Mouse (Mus musculus): ENCODE measurements around the gene Mapt. TPM values are rescaled to one million over a fixed set of nuclear protein-coding genes. Genes with fewer than 3 reads are reported as not detected.

The Mapt gene
- polyA plus RNA-seq, 1 experiment from 2014 or later = 0.85 TPM

DNA sequence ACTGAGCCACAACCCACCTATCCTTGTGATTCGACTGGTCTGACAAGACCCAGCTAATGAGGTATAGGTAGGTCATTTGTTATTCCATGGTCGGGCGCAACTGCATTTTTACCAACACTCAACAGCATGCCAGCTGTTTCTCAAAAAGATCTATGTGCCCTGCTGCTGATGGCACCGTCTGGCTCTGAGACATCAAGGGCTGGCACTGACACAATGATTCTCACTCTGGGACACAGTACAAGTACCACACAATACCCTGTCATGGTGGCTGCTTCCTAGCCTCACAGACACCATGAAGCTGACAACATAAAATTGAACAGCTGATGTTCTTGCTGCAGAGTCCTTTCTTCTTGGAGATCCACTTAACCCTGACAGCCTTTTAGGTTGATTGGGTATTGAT is 10.9 kb upstream of the Mapt start:
- Histone ChIP-seq H3K4me1 (ENCODE audit: control insufficient read depth in 2 of 2, insufficient read depth in 2 of 2, low read length in 2 of 2) (no peaks in the 10 kb centered on the region), H3K4me3 (ENCODE audit: control insufficient read depth in 1 of 2, insufficient read depth in 1 of 2, low read depth in 1 of 2, low read length in 2 of 2) (no peak overlapping the region), H3K4me2 (ENCODE audit: low read length) (no peak overlapping the region), H3K36me3 (ENCODE audit: control insufficient read depth, insufficient read depth, low read length) (no peaks in the 10 kb centered on the region), H3K9me3 (ENCODE audit: control insufficient read depth, low read length) (no peaks in the 10 kb centered on the region; the same call in 1 of the 2 replicates), H3K27me3 (ENCODE audit: control insufficient read depth, insufficient read depth, low read length) (no peaks in the 10 kb centered on the region), H3K9ac (ENCODE audit: low read length) (no peak overlapping the region), H3K27ac (replicated peaks in 1 of 2; ENCODE audit: control insufficient read depth in 1 of 2, insufficient read depth in 1 of 2, low read depth in 2 of 2, low read length in 2 of 2) (no peak overlapping the region)
- 73% methylated on average over 4 of the region's 4 CpGs for WGBS
- no peak for ATAC-seq (ENCODE audit: insufficient number of reproducible peaks, insufficient read depth, low FRiP score, low read depth)

DNA sequence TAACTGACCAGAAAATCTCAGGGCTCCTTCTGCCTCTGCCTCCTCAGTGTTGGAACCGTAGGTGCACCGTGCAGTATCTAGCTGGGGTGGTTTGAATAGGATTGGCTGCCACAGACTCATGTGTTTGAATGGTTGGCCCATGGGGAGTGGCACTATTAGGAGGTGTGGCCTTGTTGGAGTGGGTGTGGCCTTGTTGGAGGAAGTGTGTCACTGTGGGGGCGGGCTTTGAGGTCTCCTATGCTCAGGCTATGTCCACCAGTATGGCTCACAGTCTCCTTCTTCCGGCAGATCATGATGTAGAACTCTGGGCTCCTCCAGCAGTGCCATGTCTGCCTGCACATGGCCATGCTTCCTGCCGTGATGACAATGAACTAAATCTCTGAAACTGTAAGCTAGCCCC is 9.4 kb upstream of the Mapt start:
- H3K9me3 ChIP-seq (ENCODE audit: control insufficient read depth, low read length) = no peaks in the 10 kb centered on the region; the same call in 1 of the 2 replicates
- no peaks in the 10 kb centered on the region for H3K4me1 ChIP-seq (ENCODE audit: control insufficient read depth in 2 of 2, insufficient read depth in 2 of 2, low read length in 2 of 2)
- H3K36me3 ChIP-seq (ENCODE audit: control insufficient read depth, insufficient read depth, low read length) = no peaks in the 10 kb centered on the region
- no peak overlapping the region for H3K27ac ChIP-seq (replicated peaks in 1 of 2; ENCODE audit: control insufficient read depth in 1 of 2, insufficient read depth in 1 of 2, low read depth in 2 of 2, low read length in 2 of 2)
- no peak overlapping the region for H3K4me3 ChIP-seq (ENCODE audit: control insufficient read depth in 1 of 2, insufficient read depth in 1 of 2, low read depth in 1 of 2, low read length in 2 of 2)
- no peaks in the 10 kb centered on the region for H3K27me3 ChIP-seq (ENCODE audit: control insufficient read depth, insufficient read depth, low read length)
- 81% methylated on average over 5 of the region's 5 CpGs for WGBS
- no peak for ATAC-seq (ENCODE audit: insufficient number of reproducible peaks, insufficient read depth, low FRiP score, low read depth)
- no peak overlapping the region for H3K9ac ChIP-seq (ENCODE audit: low read length)
- H3K4me2 ChIP-seq (ENCODE audit: low read length) = no peak overlapping the region

DNA sequence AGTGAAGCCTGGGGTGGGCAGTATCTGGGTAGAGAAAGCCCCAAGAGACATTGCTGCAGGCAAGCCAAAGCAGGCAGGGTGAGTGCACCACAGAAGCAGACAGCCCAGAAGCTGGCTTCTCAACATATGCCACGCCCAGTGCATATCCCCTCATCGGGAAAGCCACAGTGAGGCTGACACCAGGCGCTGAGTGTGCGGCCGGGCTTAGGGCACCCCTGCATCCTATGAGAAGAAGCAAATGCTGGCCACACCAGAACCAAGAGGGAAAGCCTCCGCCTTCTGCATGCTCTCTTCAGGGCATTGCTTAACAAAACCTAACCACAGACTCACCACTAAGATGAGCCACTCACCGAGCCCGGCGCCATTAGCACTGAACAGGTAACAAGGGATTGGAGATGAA is 7.9 kb upstream of the Mapt start:
- no peaks in the 10 kb centered on the region for H3K27me3 ChIP-seq (ENCODE audit: control insufficient read depth, insufficient read depth, low read length)
- no peak for ATAC-seq (ENCODE audit: insufficient number of reproducible peaks, insufficient read depth, low FRiP score, low read depth)
- H3K9me3 ChIP-seq (ENCODE audit: control insufficient read depth, low read length) = no peaks in the 10 kb centered on the region; the same call in 1 of the 2 replicates
- no peak overlapping the region for H3K27ac ChIP-seq (replicated peaks in 1 of 2; ENCODE audit: control insufficient read depth in 1 of 2, insufficient read depth in 1 of 2, low read depth in 2 of 2, low read length in 2 of 2)
- H3K9ac ChIP-seq (ENCODE audit: low read length) = no peak overlapping the region
- no peaks in the 10 kb centered on the region for H3K4me1 ChIP-seq (ENCODE audit: control insufficient read depth in 2 of 2, insufficient read depth in 2 of 2, low read length in 2 of 2)
- no peak overlapping the region for H3K4me3 ChIP-seq (ENCODE audit: control insufficient read depth in 1 of 2, insufficient read depth in 1 of 2, low read depth in 1 of 2, low read length in 2 of 2)
- WGBS = 70% methylated on average over 9 of the region's 9 CpGs
- H3K4me2 ChIP-seq (ENCODE audit: low read length) = no peak overlapping the region
- no peaks in the 10 kb centered on the region for H3K36me3 ChIP-seq (ENCODE audit: control insufficient read depth, insufficient read depth, low read length)

DNA sequence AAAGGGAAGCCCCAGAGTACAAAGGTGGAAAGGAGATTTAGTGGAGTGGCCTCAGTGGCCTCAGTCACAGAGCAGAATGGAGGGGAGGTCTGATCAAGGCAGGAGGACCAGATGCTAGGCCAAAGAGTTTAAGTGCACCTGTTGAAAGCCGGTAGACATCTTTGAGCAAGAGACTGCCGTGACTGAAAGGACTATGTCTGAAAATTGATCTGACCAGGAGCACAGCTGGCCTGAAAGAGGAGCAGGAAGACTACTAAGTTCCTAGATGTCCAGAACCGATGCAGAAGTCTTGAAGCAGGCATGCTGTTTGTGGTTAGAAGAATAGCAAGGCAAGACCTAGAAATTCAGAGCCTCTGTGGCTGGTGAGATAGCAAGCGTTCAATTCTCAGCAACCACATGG is 1.8 kb upstream of the Mapt start:
- H3K9ac ChIP-seq (ENCODE audit: low read length) = no peak overlapping the region
- H3K4me1 ChIP-seq (ENCODE audit: control insufficient read depth in 2 of 2, insufficient read depth in 2 of 2, low read length in 2 of 2) = peaks cover 2 to 12% of the 10 kb centered on the region in 2 experiments; a peak in 3 of 4 replicates
- no peak overlapping the region for H3K27ac ChIP-seq (replicated peaks in 1 of 2; ENCODE audit: control insufficient read depth in 1 of 2, insufficient read depth in 1 of 2, low read depth in 2 of 2, low read length in 2 of 2)
- H3K4me3 ChIP-seq (ENCODE audit: control insufficient read depth in 1 of 2, insufficient read depth in 1 of 2, low read depth in 1 of 2, low read length in 2 of 2) = no peak overlapping the region
- H3K27me3 ChIP-seq (ENCODE audit: control insufficient read depth, insufficient read depth, low read length) = peaks cover 34% of the 10 kb centered on the region
- H3K9me3 ChIP-seq (ENCODE audit: control insufficient read depth, low read length) = no peaks in the 10 kb centered on the region; the same call in 1 of the 2 replicates
- H3K36me3 ChIP-seq (ENCODE audit: control insufficient read depth, insufficient read depth, low read length) = no peaks in the 10 kb centered on the region
- no peak for ATAC-seq (ENCODE audit: insufficient number of reproducible peaks, insufficient read depth, low FRiP score, low read depth)
- WGBS = 57% methylated on average over 4 of the region's 4 CpGs
- no peak overlapping the region for H3K4me2 ChIP-seq (ENCODE audit: low read length)

DNA sequence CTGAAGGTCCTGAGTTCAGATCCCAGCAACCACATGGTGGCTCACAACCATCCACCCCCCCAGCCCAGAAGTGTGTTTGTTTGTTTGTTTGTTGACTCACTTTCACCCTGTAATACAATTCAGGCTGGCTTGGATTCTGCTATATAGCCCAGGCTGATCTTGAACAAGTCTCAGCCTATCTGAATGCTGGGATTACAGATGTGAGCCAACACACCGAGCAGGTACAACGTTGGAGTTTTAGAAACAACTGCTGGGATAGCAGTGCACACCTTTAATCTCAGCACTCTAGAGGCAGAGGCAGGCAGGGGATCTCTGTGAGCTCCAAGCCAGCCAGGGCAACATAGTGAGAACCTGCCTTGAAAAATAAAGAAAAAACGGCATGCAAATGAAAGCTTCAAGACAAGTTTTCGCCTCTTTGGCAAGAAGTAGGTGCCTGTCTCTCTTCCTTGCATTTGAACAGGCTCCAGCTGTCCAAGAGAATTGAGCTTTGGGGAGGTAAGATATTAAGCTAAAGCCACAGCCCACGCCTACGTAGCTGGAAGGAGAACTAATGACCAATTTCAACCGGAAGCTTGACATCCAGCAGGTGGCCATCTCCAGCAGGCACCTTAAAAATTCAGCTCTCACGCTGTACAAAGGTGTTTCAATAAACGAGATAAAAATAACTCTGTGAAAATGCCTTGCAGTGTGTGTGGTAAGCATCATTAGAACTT is 968 bp upstream of the Mapt start:
- WGBS = 13% methylated on average over 9 of the region's 9 CpGs
- peak overlapping the region; percentile 79 for H3K9ac ChIP-seq (ENCODE audit: low read length)
- no peak for ATAC-seq (ENCODE audit: insufficient number of reproducible peaks, insufficient read depth, low FRiP score, low read depth)

DNA sequence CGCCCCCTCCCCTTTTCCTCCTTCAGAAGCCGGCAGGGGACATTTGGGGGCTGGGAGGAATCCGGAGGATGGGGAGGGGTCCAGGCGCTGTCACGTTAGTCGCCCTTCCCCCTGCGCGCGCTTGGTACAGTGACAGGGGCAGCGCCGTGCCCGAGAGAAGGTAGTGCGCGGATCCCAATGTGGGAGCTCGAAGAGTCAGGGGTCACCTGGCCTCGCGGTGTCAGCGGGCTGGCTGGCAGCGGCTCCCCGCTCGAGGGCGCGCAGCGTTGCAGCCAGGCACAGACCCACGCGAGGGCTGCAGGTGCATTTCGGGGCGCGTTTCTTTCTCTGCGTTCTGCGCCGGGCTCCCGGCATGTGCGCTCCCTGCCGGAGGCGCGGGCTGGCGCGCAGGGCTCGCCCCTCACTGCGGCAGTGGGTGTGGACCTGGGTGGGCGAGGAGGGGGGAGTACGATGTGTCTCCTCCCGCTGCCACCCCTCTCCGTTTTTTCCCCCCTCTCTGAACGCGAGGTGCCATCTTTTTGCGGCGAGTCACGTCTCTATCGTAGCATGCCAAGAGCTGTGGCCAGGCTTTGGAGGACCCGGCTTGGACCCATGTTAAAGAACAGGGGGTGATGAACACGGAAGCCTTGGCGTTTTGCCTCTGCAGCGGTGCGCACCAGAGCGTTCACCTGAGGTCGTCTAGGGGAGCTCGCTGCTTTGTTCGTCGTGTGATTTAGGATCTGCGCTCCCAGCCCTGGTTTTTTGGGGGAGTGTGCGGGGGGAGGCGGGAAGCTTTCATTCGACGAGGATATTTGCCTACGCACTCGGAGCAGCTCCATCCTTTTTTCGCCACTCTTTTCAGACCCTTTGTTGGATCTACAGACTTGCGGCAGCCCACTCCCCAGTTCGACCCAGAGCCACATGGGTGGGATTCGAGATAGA is 1.2 kb downstream of the Mapt start:
- Histone ChIP-seq H3K27ac (replicated peaks in 1 of 2; ENCODE audit: control insufficient read depth in 1 of 2, insufficient read depth in 1 of 2, low read depth in 2 of 2, low read length in 2 of 2) (no peak overlapping the region), H3K4me3 (ENCODE audit: control insufficient read depth in 1 of 2, insufficient read depth in 1 of 2, low read depth in 1 of 2, low read length in 2 of 2) (peak overlapping the region; percentile 72 to 78), H3K9ac (ENCODE audit: low read length) (peak overlapping the region; percentile 79), H3K27me3 (ENCODE audit: control insufficient read depth, insufficient read depth, low read length) (peaks cover 56% of the 10 kb centered on the region), H3K4me2 (ENCODE audit: low read length) (peak overlapping the region; percentile 93), H3K4me1 (ENCODE audit: control insufficient read depth in 2 of 2, insufficient read depth in 2 of 2, low read length in 2 of 2) (peaks cover 2 to 12% of the 10 kb centered on the region in 2 experiments; a peak in 3 of 4 replicates), H3K36me3 (ENCODE audit: control insufficient read depth, insufficient read depth, low read length) (no peaks in the 10 kb centered on the region), H3K9me3 (ENCODE audit: control insufficient read depth, low read length) (no peaks in the 10 kb centered on the region)
- no peak for ATAC-seq (ENCODE audit: insufficient number of reproducible peaks, insufficient read depth, low FRiP score, low read depth)
- WGBS = 1% methylated on average over 72 of the region's 72 CpGs

More for the DNA sequence above, 968 bp upstream of the Mapt start:
- Histone ChIP-seq H3K36me3 (ENCODE audit: control insufficient read depth, insufficient read depth, low read length) (no peaks in the 10 kb centered on the region), H3K4me2 (ENCODE audit: low read length) (peak overlapping the region; percentile 93), H3K27me3 (ENCODE audit: control insufficient read depth, insufficient read depth, low read length) (peaks cover 42% of the 10 kb centered on the region), H3K4me1 (ENCODE audit: control insufficient read depth in 2 of 2, insufficient read depth in 2 of 2, low read length in 2 of 2) (peaks cover 2 to 12% of the 10 kb centered on the region in 2 experiments; a peak in 3 of 4 replicates), H3K27ac (replicated peaks in 1 of 2; ENCODE audit: control insufficient read depth in 1 of 2, insufficient read depth in 1 of 2, low read depth in 2 of 2, low read length in 2 of 2) (no peak overlapping the region), H3K9me3 (ENCODE audit: control insufficient read depth, low read length) (no peaks in the 10 kb centered on the region), H3K4me3 (ENCODE audit: control insufficient read depth in 1 of 2, insufficient read depth in 1 of 2, low read depth in 1 of 2, low read length in 2 of 2) (peak overlapping the region in 1 of 2 experiments; percentile 72; a peak in 3 of 4 replicates)

DNA sequence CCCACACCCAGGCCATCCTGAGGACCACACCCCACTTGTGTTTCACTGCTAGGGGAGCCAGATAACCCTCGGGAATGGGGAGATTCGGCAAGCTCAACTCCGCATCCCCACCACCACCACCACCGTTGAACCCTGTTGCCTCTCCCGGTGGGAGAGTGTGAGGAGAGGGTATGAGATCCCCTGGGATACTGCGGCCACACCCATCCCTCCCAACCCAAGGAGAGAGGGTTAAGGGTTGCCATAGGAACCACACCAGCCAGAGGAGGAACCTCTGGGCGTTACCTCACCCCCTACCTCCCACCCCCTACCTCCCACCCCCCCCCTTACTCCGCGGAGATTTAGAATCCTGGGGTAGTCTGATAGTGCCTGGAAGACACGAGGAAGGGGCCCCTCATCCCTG is 1.9 kb downstream of the Mapt start:
- no peaks in the 10 kb centered on the region for H3K36me3 ChIP-seq (ENCODE audit: control insufficient read depth, insufficient read depth, low read length)
- H3K4me3 ChIP-seq (ENCODE audit: control insufficient read depth in 1 of 2, insufficient read depth in 1 of 2, low read depth in 1 of 2, low read length in 2 of 2) = 0 out of 4 replicates have a peak overlapping the region, but pooled peaks of 1 of the 2 experiments have one; percentile 72
- H3K27me3 ChIP-seq (ENCODE audit: control insufficient read depth, insufficient read depth, low read length) = peaks cover 56% of the 10 kb centered on the region
- ATAC-seq (ENCODE audit: insufficient number of reproducible peaks, insufficient read depth, low FRiP score, low read depth) = no peak
- no peak overlapping the region for H3K27ac ChIP-seq (replicated peaks in 1 of 2; ENCODE audit: control insufficient read depth in 1 of 2, insufficient read depth in 1 of 2, low read depth in 2 of 2, low read length in 2 of 2)
- H3K4me1 ChIP-seq (ENCODE audit: control insufficient read depth in 2 of 2, insufficient read depth in 2 of 2, low read length in 2 of 2) = peaks cover 2 to 12% of the 10 kb centered on the region in 2 experiments; a peak in 3 of 4 replicates
- no peaks in the 10 kb centered on the region for H3K9me3 ChIP-seq (ENCODE audit: control insufficient read depth, low read length)
- under 1% methylated on average over 10 of the region's 10 CpGs for WGBS
- H3K4me2 ChIP-seq (ENCODE audit: low read length) = peak overlapping the region; percentile 93; the same call in 1 of the 2 replicates
- H3K9ac ChIP-seq (ENCODE audit: low read length) = no peak overlapping the region

All from heart, embryonic 14.5 days (tissue).